Mouse (Mus musculus) limb, embryonic 14.5 days (tissue): ENCODE measurements around the gene Apoh. TPM values are rescaled to one million over a fixed set of nuclear protein-coding genes. Genes with fewer than 3 reads are reported as not detected.

ENCODE experiments used
- ATAC-seq: fragments of 200-750 bp; cut with Nextera tagmentation; 2 replicates; pipeline ENCODE4 v1.8.0; 2017; ENCODE audit warnings: low read depth, moderate number of reproducible peaks, moderate TSS enrichment; ENCODE audit not compliant: low FRiP score
- DNase-seq: peaks from one replicate; pipeline ENCODE4 v3.0.0-alpha.2; 2015; ENCODE audit warnings: low spot score
- H3K27ac ChIP-seq: fragments of 300-500 bp; sonication (generic); replicated peaks from 2 replicates; pipeline ENCODE4 v1.5.1; 2014; ENCODE audit warnings: low read depth, mild to moderate bottlenecking, low read length, moderate library complexity, mixed read lengths
- H3K27me3 ChIP-seq: fragments of 300-500 bp; sonication (generic); 2 replicates; pipeline ENCODE4 v1.6.1; 2014; ENCODE audit warnings: low read length, mixed read lengths; ENCODE audit not compliant: control insufficient read depth, insufficient read depth
- H3K36me3 ChIP-seq: fragments of 300-500 bp; sonication (generic); 2 replicates; pipeline ENCODE4 v1.6.1; 2014; ENCODE audit warnings: mild to moderate bottlenecking, low read length, moderate library complexity, mixed read lengths; ENCODE audit not compliant: control insufficient read depth, insufficient read depth
- H3K4me1 ChIP-seq: fragments of 300-500 bp; sonication (generic); 2 replicates; pipeline ENCODE4 v1.6.1; 2014; ENCODE audit warnings: antibody characterized with exemption, low read length, mixed read lengths; ENCODE audit not compliant: control insufficient read depth, insufficient read depth
- H3K4me2 ChIP-seq: fragments of 300-500 bp; sonication (generic); replicated peaks from 2 replicates; pipeline ENCODE4 v1.6.1; 2014; ENCODE audit warnings: low read depth, mild to moderate bottlenecking, low read length, moderate library complexity; ENCODE audit not compliant: severe bottlenecking
- H3K4me3 ChIP-seq: fragments of 300-500 bp; sonication (generic); replicated peaks from 2 replicates; pipeline ENCODE4 v1.5.1; 2014; ENCODE audit warnings: low read length
- H3K9ac ChIP-seq: fragments of 300-500 bp; sonication (generic); 2 replicates; pipeline ENCODE4 v1.6.1; 2014; ENCODE audit warnings: mild to moderate bottlenecking, low read depth, low read length, moderate library complexity; ENCODE audit not compliant: severe bottlenecking
- H3K9me3 ChIP-seq: fragments of 300-500 bp; sonication (generic); 2 replicates; pipeline ENCODE4 v1.6.1; 2016; ENCODE audit warnings: low read length; ENCODE audit not compliant: control insufficient read depth
- POLR2A ChIP-seq: fragments of 200-500 bp; IDR thresholded peaks from 2 replicates; pipeline ENCODE4 v1.8.0; 2012; ENCODE audit warnings: inconsistent platforms, mild to moderate bottlenecking, moderate library complexity, borderline replicate concordance; ENCODE audit not compliant: insufficient read depth, insufficient read length; ENCODE audit errors: extremely low read depth
- WGBS: fragments of 180-500 bp; shearing (Covaris S2); extraction: QIAGEN DNeasy Blood & Tissue Kit; methylation state at CpG from one replicate; pipeline ENCODE4 v1.1.7; 2014; 5-methylcytosine and 5-hydroxymethylcytosine counted together
- polyA plus RNA-seq, 2 experiments: library from polyadenylated mRNA; depleted of rRNA in 1 of 2; stranded (reverse) in 1 of 2; unstranded in 1 of 2; fragments of >200 nt; fragmentation: Nextera tagmentation in 1 of 2; extraction: Ambion mirVana in 1 of 2; gene quantifications; 2 replicates each; pipeline versions ENCODE4 v1.2.1 to v1.2.3; 2012 to 2014

Gene Apoh
- polyA plus RNA-seq, 2 experiments = 0.35 TPM; not detected in 1

GRCm38 (mm10) chr11:108308253-108308652 lies 34.9 kb upstream of the Apoh start:
- Histone ChIP-seq H3K36me3 (no peaks in the 10 kb centered on the region), H3K9me3 (no peaks in the 10 kb centered on the region), H3K4me2 (no peak overlapping the region), H3K27me3 (no peaks in the 10 kb centered on the region), H3K4me1 (peaks cover 3% of the 10 kb centered on the region; the same call in 1 of the 2 replicates), H3K9ac (no peak overlapping the region), H3K27ac (no peak overlapping the region), H3K4me3 (no peak overlapping the region)
- ATAC-seq (no peak), DNase-seq (no peak)
- 94% methylated on average over 5 of the region's 5 CpGs for WGBS
- TF ChIP-seq POLR2A = no peak

GRCm38 (mm10) chr11:108309791-108310190 lies 33.4 kb upstream of the Apoh start:
- H3K4me2 ChIP-seq = no peak overlapping the region
- H3K4me3 ChIP-seq = no peak overlapping the region
- ATAC-seq (no peak), DNase-seq (no peak)
- no peak overlapping the region for H3K9ac ChIP-seq
- H3K27ac ChIP-seq = no peak overlapping the region
- H3K27me3 ChIP-seq = no peaks in the 10 kb centered on the region
- H3K36me3 ChIP-seq = no peaks in the 10 kb centered on the region
- no peak for TF ChIP-seq POLR2A
- 66% methylated on average over 5 of the region's 5 CpGs for whole genome bisulfite sequencing
- peaks cover 6% of the 10 kb centered on the region; the same call in 1 of the 2 replicates for H3K4me1 ChIP-seq
- no peaks in the 10 kb centered on the region for H3K9me3 ChIP-seq

GRCm38 (mm10) chr11:108311912-108312311 lies 31.2 kb upstream of the Apoh start:
- 72% methylated on average over 2 of the region's 2 CpGs for WGBS
- Histone ChIP-seq H3K27ac (no peak overlapping the region), H3K27me3 (no peaks in the 10 kb centered on the region), H3K4me3 (no peak overlapping the region), H3K9me3 (no peaks in the 10 kb centered on the region), H3K4me2 (no peak overlapping the region), H3K9ac (no peak overlapping the region), H3K36me3 (no peaks in the 10 kb centered on the region), H3K4me1 (peaks cover 6% of the 10 kb centered on the region; the same call in 1 of the 2 replicates)
- no peak for ATAC-seq
- DNase-seq = no peak
- TF ChIP-seq POLR2A = no peak

GRCm38 (mm10) chr11:108312516-108312915 lies 30.6 kb upstream of the Apoh start:
- DNase-seq = no peak
- no peak for ATAC-seq
- no peak overlapping the region for H3K27ac ChIP-seq
- no peak overlapping the region for H3K4me3 ChIP-seq
- H3K4me2 ChIP-seq = no peak overlapping the region
- 76% methylated on average over 5 of the region's 5 CpGs for WGBS
- no peaks in the 10 kb centered on the region for H3K27me3 ChIP-seq
- no peak for TF ChIP-seq POLR2A
- H3K36me3 ChIP-seq = no peaks in the 10 kb centered on the region
- H3K9me3 ChIP-seq = no peaks in the 10 kb centered on the region
- H3K4me1 ChIP-seq = peaks cover 6% of the 10 kb centered on the region; the same call in 1 of the 2 replicates
- H3K9ac ChIP-seq = no peak overlapping the region

- no peak overlapping the region for H3K4me2 ChIP-seq
- H3K4me1 ChIP-seq = peaks cover 6% of the 10 kb centered on the region; the same call in 1 of the 2 replicates
- no peak overlapping the region for H3K27ac ChIP-seq
- no peaks in the 10 kb centered on the region for H3K27me3 ChIP-seq
- DNase-seq = no peak
- ATAC-seq = no peak
- no peak overlapping the region for H3K9ac ChIP-seq
- no peaks in the 10 kb centered on the region for H3K9me3 ChIP-seq
- no peak for TF ChIP-seq POLR2A
- no peak overlapping the region for H3K4me3 ChIP-seq
- no peaks in the 10 kb centered on the region for H3K36me3 ChIP-seq
- 72% methylated on average over 7 of the region's 7 CpGs for WGBS
Measured at GRCm38 (mm10) chr11:108315736-108316135, 27.4 kb upstream of the Apoh start.

- Histone ChIP-seq H3K4me2 (no peak overlapping the region), H3K4me3 (no peak overlapping the region), H3K36me3 (no peaks in the 10 kb centered on the region), H3K4me1 (peaks cover 3% of the 10 kb centered on the region; the same call in 1 of the 2 replicates), H3K9me3 (no peaks in the 10 kb centered on the region), H3K27me3 (no peaks in the 10 kb centered on the region), H3K9ac (no peak overlapping the region), H3K27ac (no peak overlapping the region)
- WGBS = 58% methylated on average over 6 of the region's 6 CpGs
- TF ChIP-seq POLR2A = no peak
- DNase-seq (no peak), ATAC-seq (no peak)
Measured at GRCm38 (mm10) chr11:108317878-108318277, 25.3 kb upstream of the Apoh start.
